ENCODE assay signal across 19 mouse cellular contexts in genomic region chr12:112238834-112239233, GRCm38 (mm10).
DNase-seq lines count a peak whose midpoint lies in the region; ATAC-seq and TF ChIP-seq lines count a peak whose summit lies in the region.
"Had no signal": no experiment of that assay in that cellular context is flagged by ENCODE, and none has a peak within 500 bp of the region (broad histone marks: within the 10 kb centered on the region; RNA-seq: fewer than 3 reads in every experiment).

No protein-coding gene starts in this region.

- 12% methylated on average over 7 of the region's 7 CpGs for WGBS in neural tube, embryonic 11.5 days
- 14% methylated on average over 7 of the region's 7 CpGs for WGBS in neural tube, embryonic 15.5 days
- WGBS in forebrain, embryonic 10.5 days = 10% methylated on average over 7 of the region's 7 CpGs
- 10% methylated on average over 7 of the region's 7 CpGs for WGBS in forebrain, postnatal 0 days
- WGBS in midbrain, embryonic 14.5 days = 3% methylated on average over 7 of the region's 7 CpGs

- TF ChIP-seq CTCF in forebrain, postnatal 0 days (IDR thresholded peaks at IDR 0.05; ENCODE audit: low read depth) = no peak

- peak; percentile 27; the same call in 1 of the 2 replicates for ATAC-seq in neural tube, embryonic 11.5 days (ENCODE audit: insufficient read depth, low FRiP score, low TSS enrichment)
- no peak for ATAC-seq in neural tube, embryonic 15.5 days (ENCODE audit: low FRiP score)
- peak; percentile 59; the same call in 1 of the 2 replicates for ATAC-seq in forebrain, postnatal 0 days
- 0 out of 2 replicates have a peak, but pooled peaks have one; percentile 24 for ATAC-seq in midbrain, embryonic 14.5 days (ENCODE audit: low FRiP score, low TSS enrichment)
- ATAC-seq: liver, postnatal 0 days had no signal

- peak; percentile 50 for DNase-seq in neural tube, embryonic 11.5 days (ENCODE audit: low spot score)
- DNase-seq in forebrain, embryonic 10.5 days (ENCODE audit: extremely low spot score, low spot score) = no peak
- DNase-seq in forebrain, postnatal 0 days = no peak
- DNase-seq in midbrain, embryonic 14.5 days = peak; percentile 64
- DNase-seq in layer of hippocampus, adult 8-10 months (ENCODE audit: low spot score in 2 of 2) = no peak
- DNase-seq in spleen, adult 18-20 months = no peak
- DNase-seq in spleen, postnatal 10 days (ENCODE audit: low spot score in 2 of 2) = no peak
- DNase-seq: adrenal gland, postnatal 10 days; cerebellum, adult 2 months; gastrocnemius, postnatal 10 days; kidney, adult 18-20 months; kidney, postnatal 14 days; liver, postnatal 0 days; right cerebral cortex, postnatal 4 days; thymus, postnatal 4 days had no signal

- no peak overlapping the region for H3K4me3 ChIP-seq in neural tube, embryonic 11.5 days (ENCODE audit: low read depth, low read length)
- no peak overlapping the region for H3K4me3 ChIP-seq in neural tube, embryonic 15.5 days (replicated peaks)
- H3K4me3 ChIP-seq in forebrain, embryonic 10.5 days = no peak overlapping the region
- H3K4me3 ChIP-seq in forebrain, postnatal 0 days (ENCODE audit: low read depth, low read length) = no peak overlapping the region
- H3K4me3 ChIP-seq in midbrain, embryonic 14.5 days (replicated peaks; ENCODE audit: low read depth, low read length) = no peak overlapping the region
- H3K4me3 ChIP-seq: embryonic facial prominence, embryonic 15.5 days; limb, embryonic 15.5 days; neural tube, embryonic 13.5 days had no signal

- 0 out of 2 replicates have a peak, but pooled peaks cover 2% of the 10 kb centered on the region for H3K27me3 ChIP-seq in neural tube, embryonic 11.5 days (ENCODE audit: control insufficient read depth, insufficient read depth, low read length)
- H3K27me3 ChIP-seq in neural tube, embryonic 15.5 days (replicated peaks) = peaks cover 20% of the 10 kb centered on the region
- H3K27me3 ChIP-seq in forebrain, embryonic 10.5 days (ENCODE audit: poor library complexity, severe bottlenecking) = peaks cover 51% of the 10 kb centered on the region
- no peaks in the 10 kb centered on the region for H3K27me3 ChIP-seq in forebrain, postnatal 0 days (ENCODE audit: insufficient read depth, low read length)
- H3K27me3 ChIP-seq in midbrain, embryonic 14.5 days (ENCODE audit: control insufficient read depth, insufficient read depth, low read length) = no peaks in the 10 kb centered on the region

- H3K9me3 ChIP-seq in neural tube, embryonic 11.5 days (ENCODE audit: control insufficient read depth, low read length) = no peaks in the 10 kb centered on the region
- no peaks in the 10 kb centered on the region for H3K9me3 ChIP-seq in neural tube, embryonic 15.5 days (replicated peaks)
- H3K9me3 ChIP-seq in forebrain, embryonic 10.5 days = no peaks in the 10 kb centered on the region
- H3K9me3 ChIP-seq in forebrain, postnatal 0 days (ENCODE audit: low read length) = no peaks in the 10 kb centered on the region
- H3K9me3 ChIP-seq in midbrain, embryonic 14.5 days (ENCODE audit: control insufficient read depth, low read length) = no peaks in the 10 kb centered on the region
- H3K9me3 ChIP-seq: embryonic facial prominence, embryonic 15.5 days; limb, embryonic 15.5 days; neural tube, embryonic 13.5 days had no signal

- no peak overlapping the region for H3K27ac ChIP-seq in neural tube, embryonic 11.5 days (ENCODE audit: low read depth, low read length)
- no peak overlapping the region for H3K27ac ChIP-seq in neural tube, embryonic 15.5 days (replicated peaks)
- peak overlapping the region; percentile 86 for H3K27ac ChIP-seq in forebrain, embryonic 10.5 days
- peak overlapping the region; percentile 59; the same call in 1 of the 2 replicates for H3K27ac ChIP-seq in forebrain, postnatal 0 days (ENCODE audit: low read depth, low read length)
- H3K27ac ChIP-seq in midbrain, embryonic 14.5 days (replicated peaks; ENCODE audit: low read depth, low read length) = peak overlapping the region; percentile 75
- H3K27ac ChIP-seq: embryonic facial prominence, embryonic 15.5 days; limb, embryonic 15.5 days; neural tube, embryonic 13.5 days had no signal

- no peak overlapping the region for H3K9ac ChIP-seq in neural tube, embryonic 11.5 days (ENCODE audit: low read length)
- no peak overlapping the region for H3K9ac ChIP-seq in neural tube, embryonic 15.5 days (replicated peaks)
- H3K9ac ChIP-seq in forebrain, postnatal 0 days = no peak overlapping the region
- H3K9ac ChIP-seq in midbrain, embryonic 14.5 days (replicated peaks; ENCODE audit: low read length) = no peak overlapping the region; the same call in 1 of the 2 replicates
- H3K9ac ChIP-seq: embryonic facial prominence, embryonic 15.5 days; limb, embryonic 15.5 days; liver, postnatal 0 days; neural tube, embryonic 13.5 days had no signal

- H3K4me2 ChIP-seq in neural tube, embryonic 11.5 days (ENCODE audit: low read depth) = no peak overlapping the region
- H3K4me2 ChIP-seq in neural tube, embryonic 15.5 days = no peak overlapping the region
- H3K4me2 ChIP-seq in forebrain, postnatal 0 days (ENCODE audit: low read depth) = no peak overlapping the region
- H3K4me2 ChIP-seq in midbrain, embryonic 14.5 days (ENCODE audit: low read length) = no peak overlapping the region; the same call in 1 of the 2 replicates
- H3K4me2 ChIP-seq: embryonic facial prominence, embryonic 15.5 days; limb, embryonic 15.5 days; neural tube, embryonic 13.5 days had no signal

- no peaks in the 10 kb centered on the region for H3K36me3 ChIP-seq in neural tube, embryonic 11.5 days (ENCODE audit: control insufficient read depth, insufficient read depth, low read length)
- no peaks in the 10 kb centered on the region for H3K36me3 ChIP-seq in neural tube, embryonic 15.5 days
- H3K36me3 ChIP-seq in forebrain, embryonic 10.5 days (replicated peaks) = no peaks in the 10 kb centered on the region
- no peaks in the 10 kb centered on the region for H3K36me3 ChIP-seq in forebrain, postnatal 0 days (ENCODE audit: insufficient read depth)
- H3K36me3 ChIP-seq in midbrain, embryonic 14.5 days (ENCODE audit: control insufficient read depth, insufficient read depth, low read length) = no peaks in the 10 kb centered on the region
- H3K36me3 ChIP-seq: embryonic facial prominence, embryonic 15.5 days; limb, embryonic 15.5 days; neural tube, embryonic 13.5 days had no signal

- H3K4me1 ChIP-seq in neural tube, embryonic 11.5 days (ENCODE audit: control insufficient read depth, insufficient read depth, low read length) = peaks cover 30% of the 10 kb centered on the region
- peaks cover 51% of the 10 kb centered on the region for H3K4me1 ChIP-seq in neural tube, embryonic 15.5 days
- H3K4me1 ChIP-seq in forebrain, embryonic 10.5 days = peaks cover 92% of the 10 kb centered on the region
- peaks cover 8% of the 10 kb centered on the region for H3K4me1 ChIP-seq in forebrain, postnatal 0 days (ENCODE audit: insufficient read depth)
- H3K4me1 ChIP-seq in midbrain, embryonic 14.5 days (ENCODE audit: control insufficient read depth, insufficient read depth, low read length) = peaks cover 50% of the 10 kb centered on the region

Comparison
In these comparisons a context has a peak if more than half of its experiments do, and no peak if none do; other contexts are left out.
1. DNase-seq: peak in neural tube, embryonic 11.5 days (single experiment) and midbrain, embryonic 14.5 days (single experiment); none in forebrain, embryonic 10.5 days (single experiment), forebrain, postnatal 0 days (single experiment), layer of hippocampus, adult 8-10 months (0 of 2), spleen, adult 18-20 months (0 of 2) and spleen, postnatal 10 days (0 of 2).
2. H3K27ac ChIP-seq: peak in forebrain, embryonic 10.5 days (single experiment), forebrain, postnatal 0 days (single experiment) and midbrain, embryonic 14.5 days (single experiment); none in neural tube, embryonic 11.5 days (single experiment) and neural tube, embryonic 15.5 days (single experiment).